Mouse (Mus musculus) kidney, adult 2 months (tissue): ENCODE data around the gene Cdc14b. TPM values are rescaled to one million over a fixed set of nuclear protein-coding genes. Genes with fewer than 3 reads are reported as not detected.
A peak's percentile ranks its signal among the peaks of the same experiment; 100 is the strongest.

Experiments
- DNase-seq: peaks from one replicate; pipeline ENCODE4 v3.0.0; 2021
- H3K27ac ChIP-seq: fragments of 200-500 bp; 2 replicates; pipeline ENCODE4 v1.5.1; 2012; ENCODE audit warnings: low read depth, low read length, control low read depth, inconsistent platforms; ENCODE audit not compliant: insufficient read depth
- H3K27me3 ChIP-seq: fragments of 200-500 bp; replicated peaks from 2 replicates; pipeline ENCODE4 v1.6.1; 2012; ENCODE audit warnings: mild to moderate bottlenecking, moderate library complexity, low read length, inconsistent platforms; ENCODE audit not compliant: control insufficient read depth, insufficient read depth
- H3K36me3 ChIP-seq: fragments of 200-500 bp; 2 replicates; pipeline ENCODE4 v1.6.1; 2012; ENCODE audit warnings: mild to moderate bottlenecking, moderate library complexity, low read length, inconsistent platforms; ENCODE audit not compliant: control insufficient read depth, insufficient read depth
- H3K4me1 ChIP-seq: fragments of 200-500 bp; 2 replicates; pipeline ENCODE4 v1.6.1; 2011; ENCODE audit warnings: low read length; ENCODE audit not compliant: control insufficient read depth, insufficient read depth
- H3K4me3 ChIP-seq: fragments of 200-500 bp; 2 replicates; pipeline ENCODE4 v1.5.1; 2011; ENCODE audit warnings: mild to moderate bottlenecking, low read depth, low read length, control low read depth; ENCODE audit not compliant: insufficient read depth
- CTCF ChIP-seq: fragments of 200-500 bp; conservative IDR thresholded peaks from 2 replicates; pipeline ENCODE4 v1.5.1; 2011; ENCODE audit warnings: low read depth, mild to moderate bottlenecking, control low read depth, low read length, moderate library complexity, mixed read lengths; ENCODE audit not compliant: insufficient read depth, insufficient read length
- POLR2A ChIP-seq: fragments of 200-500 bp; IDR thresholded peaks from one replicate; pipeline ENCODE4 v1.6.1; 2011; ENCODE audit warnings: low read depth, low read length, control low read depth
- WGBS: fragments of 180-500 bp; shearing (Covaris S2); methylation state at CpG from one replicate; pipeline ENCODE4 v1.1.7; 2018; 5-methylcytosine and 5-hydroxymethylcytosine counted together
- polyA plus RNA-seq: library from polyadenylated mRNA; depleted of rRNA; stranded (reverse); fragments of >200 nt; gene quantifications from 2 replicates; pipeline ENCODE4 v1.2.3, GENCODE M21; 2012

The Cdc14b gene
- polyA plus RNA-seq, 1 experiment: 7.7 TPM

- peak overlapping the region; percentile 58 for H3K4me3 ChIP-seq
- WGBS: 1% methylated on average over 24 of the region's 24 CpGs
- TF ChIP-seq CTCF (no peak), POLR2A (no peak)
- no peaks in the 10 kb centered on the region for H3K36me3 ChIP-seq
- DNase-seq: peak; percentile 90
- H3K4me1 ChIP-seq: peaks cover 8% of the 10 kb centered on the region; the same call in 1 of the 2 replicates
- no peaks in the 10 kb centered on the region for H3K27me3 ChIP-seq
- H3K27ac ChIP-seq: peak overlapping the region; percentile 75
These were observed 26.8 kb downstream of the Cdc14b start for GRCm38 (mm10) chr13:64248161-64248774.

GRCm38 (mm10) chr13:64246106-64246505 is 29.0 kb downstream of the Cdc14b start:
- Histone ChIP-seq H3K36me3 (no peaks in the 10 kb centered on the region), H3K4me3 (no peak overlapping the region), H3K27ac (no peak overlapping the region), H3K27me3 (no peaks in the 10 kb centered on the region), H3K4me1 (peaks cover 2% of the 10 kb centered on the region; the same call in 1 of the 2 replicates)
- no peak for TF ChIP-seq POLR2A
- no peak for TF ChIP-seq CTCF
- no peak for DNase-seq
- WGBS: 79% methylated on average over 12 of the region's 12 CpGs

- TF ChIP-seq POLR2A: no peak
- TF ChIP-seq CTCF: no peak
- 79% methylated on average over 4 of the region's 4 CpGs for WGBS
- H3K4me1 ChIP-seq: no peaks in the 10 kb centered on the region; the same call in 1 of the 2 replicates
- H3K27ac ChIP-seq: no peak overlapping the region
- no peak overlapping the region for H3K4me3 ChIP-seq
- no peak for DNase-seq
- H3K36me3 ChIP-seq: no peaks in the 10 kb centered on the region
- no peaks in the 10 kb centered on the region for H3K27me3 ChIP-seq
These were observed 30.3 kb downstream of the Cdc14b start for GRCm38 (mm10) chr13:64244685-64245261.

GRCm38 (mm10) chr13:64242721-64243120 is 32.4 kb downstream of the Cdc14b start:
- H3K27me3 ChIP-seq: no peaks in the 10 kb centered on the region
- H3K4me3 ChIP-seq: no peak overlapping the region
- H3K27ac ChIP-seq: no peak overlapping the region
- no peaks in the 10 kb centered on the region for H3K36me3 ChIP-seq
- DNase-seq: no peak
- TF ChIP-seq POLR2A (no peak), CTCF (no peak)
- H3K4me1 ChIP-seq: peaks cover 5% of the 10 kb centered on the region; the same call in 1 of the 2 replicates

GRCm38 (mm10) chr13:64240626-64241025 is 34.5 kb downstream of the Cdc14b start:
- Histone ChIP-seq H3K4me1 (peaks cover 15% of the 10 kb centered on the region), H3K4me3 (no peak overlapping the region), H3K36me3 (no peaks in the 10 kb centered on the region), H3K27me3 (no peaks in the 10 kb centered on the region), H3K27ac (no peak overlapping the region)
- no peak for DNase-seq
- WGBS: 82% methylated on average over 7 of the region's 7 CpGs
- TF ChIP-seq CTCF (no peak), POLR2A (no peak)

GRCm38 (mm10) chr13:64237681-64238157 is 37.4 kb downstream of the Cdc14b start:
- Histone ChIP-seq H3K27me3 (no peaks in the 10 kb centered on the region), H3K36me3 (no peaks in the 10 kb centered on the region), H3K4me3 (no peak overlapping the region), H3K27ac (peak overlapping the region; percentile 97), H3K4me1 (peaks cover 15% of the 10 kb centered on the region)
- TF ChIP-seq POLR2A: no peak
- no peak for TF ChIP-seq CTCF
- peak; percentile 71 for DNase-seq

DNA sequence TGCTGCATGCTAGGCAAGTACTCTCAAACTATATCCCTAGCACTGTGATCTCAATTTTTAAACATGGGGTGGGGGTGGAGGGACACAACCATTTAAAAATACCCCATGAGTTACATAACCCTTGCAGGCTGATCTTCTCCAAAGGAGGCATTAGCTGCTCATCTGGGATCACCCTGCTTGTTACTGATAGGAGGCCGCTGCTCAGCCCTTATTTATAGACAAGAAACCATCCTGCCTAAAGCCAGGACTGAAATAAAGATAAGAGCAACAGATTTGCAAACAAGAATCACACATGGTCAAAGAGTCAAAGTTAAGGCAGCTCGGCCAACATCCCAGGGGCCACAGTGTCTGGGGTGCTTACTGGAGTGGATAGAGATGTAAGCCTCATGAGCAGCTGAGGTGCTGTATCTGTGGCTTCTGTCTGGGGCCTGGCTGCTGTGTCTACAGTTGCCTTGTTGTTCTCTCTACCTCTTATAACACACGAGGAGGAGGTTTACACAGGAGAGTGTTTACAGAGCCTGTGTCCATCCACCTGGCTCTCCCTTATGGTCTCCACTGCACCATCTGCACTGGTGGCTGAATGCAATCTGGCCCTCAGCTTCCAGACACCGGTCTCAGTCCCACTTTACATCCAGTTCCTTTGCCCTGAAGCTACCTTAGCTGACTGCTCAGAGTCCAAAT is 38.0 kb downstream of the Cdc14b start:
- Histone ChIP-seq H3K36me3 (no peaks in the 10 kb centered on the region), H3K27me3 (no peaks in the 10 kb centered on the region), H3K27ac (peak overlapping the region; percentile 97), H3K4me3 (no peak overlapping the region), H3K4me1 (peaks cover 15% of the 10 kb centered on the region)
- TF ChIP-seq POLR2A: no peak
- no peak for TF ChIP-seq CTCF
- DNase-seq: peak; percentile 29
- WGBS: 52% methylated on average over 4 of the region's 4 CpGs
